Mouse (Mus musculus) kidney, adult 18-20 months (tissue): Measurements from ENCODE around the gene Fcrl1.

Experiments used
- DNase-seq: peaks from one replicate; pipeline ENCODE4 v3.0.0; 2021

Gene Fcrl1

GRCm38 (mm10) chr3:87411150-87411549, 35.0 kb downstream of the Fcrl1 start:
- peak; percentile 31 for DNase-seq

- no peak for DNase-seq
These were observed 44.5 kb downstream of the Fcrl1 start for GRCm38 (mm10) chr3:87420645-87421044.

GRCm38 (mm10) chr3:87422386-87422910, 46.3 kb downstream of the Fcrl1 start:
- no peak for DNase-seq

- DNase-seq, result no peak
These were observed 59.3 kb downstream of the Fcrl1 start, which contains the start of gene Fcrl5 for GRCm38 (mm10) chr3:87435479-87435878. TSS of gene Fcrl5 (plus strand) at chr3:87435773.

GRCm38 (mm10) chr3:87440586-87440985, 64.4 kb downstream of the Fcrl1 start:
- no peak for DNase-seq

- DNase-seq, result no peak
These were observed 67.8 kb downstream of the Fcrl1 start for GRCm38 (mm10) chr3:87443968-87444367.
